Mouse (Mus musculus): ENCODE results near the gene March5. TPM values are rescaled to one million over a fixed set of nuclear protein-coding genes. Genes with fewer than 3 reads are reported as not detected.
A peak's percentile ranks its signal among the peaks of the same experiment; 100 is the strongest.
"Not testable (repeated sequence)": the region's sequence is repeated elsewhere in the genome, so short reads cannot be mapped to it uniquely, and the experiment has no call there.

The March5 gene
- polyA plus RNA-seq, 1 experiment = 43.0 TPM

- DNase-seq = no peak
- WGBS = 60% methylated on average over 8 of the region's 8 CpGs
- TF ChIP-seq CTCF (conservative IDR thresholded peaks at IDR 0.05; ENCODE audit: insufficient read depth, insufficient read length, low read depth, low read length) (no peak), POLR2A (IDR thresholded peaks at IDR 0.05; ENCODE audit: low read depth, low read length) (no peak)
- Histone ChIP-seq H3K36me3 (ENCODE audit: control insufficient read depth, insufficient read depth, low read length) (no peaks in the 10 kb centered on the region; the same call in 1 of the 2 replicates), H3K4me1 (ENCODE audit: control insufficient read depth, insufficient read depth, low read length) (peaks cover 16% of the 10 kb centered on the region), H3K27ac (ENCODE audit: insufficient read depth, low read depth, low read length) (peak overlapping the region; percentile 49), H3K27me3 (replicated peaks; ENCODE audit: control insufficient read depth, insufficient read depth, low read length) (no peaks in the 10 kb centered on the region), H3K4me3 (ENCODE audit: insufficient read depth, low read depth, low read length) (peak overlapping the region; percentile 32; the same call in 1 of the 2 replicates)
Observed at GRCm38 (mm10) chr19:37209467-37210128, 2.3 kb downstream of the March5 start.

DNA sequence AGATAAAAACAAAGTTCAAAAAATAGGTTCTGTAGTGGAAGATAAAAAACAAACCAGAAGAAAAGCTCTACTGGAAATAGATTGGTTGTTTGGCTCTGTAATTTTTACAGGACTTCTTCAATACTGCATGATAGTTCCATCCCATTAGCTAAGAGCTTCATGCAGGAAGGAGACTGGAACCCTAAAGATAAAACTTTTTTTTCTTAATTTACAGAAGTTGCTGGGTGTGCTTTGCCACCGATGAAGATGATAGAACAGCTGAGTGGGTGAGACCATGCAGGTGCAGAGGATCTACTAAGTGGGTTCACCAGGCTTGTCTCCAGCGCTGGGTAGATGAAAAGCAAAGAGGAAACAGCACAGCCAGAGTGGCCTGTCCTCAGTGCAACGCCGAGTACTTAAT is 3.1 kb downstream of the March5 start:
- Histone ChIP-seq H3K27me3 (replicated peaks; ENCODE audit: control insufficient read depth, insufficient read depth, low read length) (no peaks in the 10 kb centered on the region), H3K4me3 (ENCODE audit: insufficient read depth, low read depth, low read length) (no peak overlapping the region), H3K36me3 (ENCODE audit: control insufficient read depth, insufficient read depth, low read length) (no peaks in the 10 kb centered on the region; the same call in 1 of the 2 replicates), H3K27ac (ENCODE audit: insufficient read depth, low read depth, low read length) (no peak overlapping the region), H3K4me1 (ENCODE audit: control insufficient read depth, insufficient read depth, low read length) (peaks cover 16% of the 10 kb centered on the region)
- DNase-seq = no peak
- 95% methylated on average over 4 of the region's 4 CpGs for WGBS
- no peak for TF ChIP-seq POLR2A (IDR thresholded peaks at IDR 0.05; ENCODE audit: low read depth, low read length)
- no peak for TF ChIP-seq CTCF (conservative IDR thresholded peaks at IDR 0.05; ENCODE audit: insufficient read depth, insufficient read length, low read depth, low read length)

- TF ChIP-seq CTCF (conservative IDR thresholded peaks at IDR 0.05; ENCODE audit: insufficient read depth, insufficient read length, low read depth, low read length) (no peak), POLR2A (IDR thresholded peaks at IDR 0.05; ENCODE audit: low read depth, low read length) (no peak)
Observed at GRCm38 (mm10) chr19:37211416-37211815, 4.1 kb downstream of the March5 start.

GRCm38 (mm10) chr19:37214711-37215110 is 7.4 kb downstream of the March5 start:
- H3K36me3 ChIP-seq (ENCODE audit: control insufficient read depth, insufficient read depth, low read length) = peaks cover 3% of the 10 kb centered on the region
- WGBS = 50% methylated on average over 2 of the region's 2 CpGs
- TF ChIP-seq CTCF (conservative IDR thresholded peaks at IDR 0.05; ENCODE audit: insufficient read depth, insufficient read length, low read depth, low read length) (no peak), POLR2A (IDR thresholded peaks at IDR 0.05; ENCODE audit: low read depth, low read length) (no peak)
- no peak overlapping the region for H3K27ac ChIP-seq (ENCODE audit: insufficient read depth, low read depth, low read length)
- no peaks in the 10 kb centered on the region for H3K27me3 ChIP-seq (replicated peaks; ENCODE audit: control insufficient read depth, insufficient read depth, low read length)
- DNase-seq = peak; percentile 50
- peaks cover 3% of the 10 kb centered on the region for H3K4me1 ChIP-seq (ENCODE audit: control insufficient read depth, insufficient read depth, low read length)
- H3K4me3 ChIP-seq (ENCODE audit: insufficient read depth, low read depth, low read length) = no peak overlapping the region

More at GRCm38 (mm10) chr19:37211416-37211815, 4.1 kb downstream of the March5 start:
- peaks cover 13% of the 10 kb centered on the region for H3K4me1 ChIP-seq (ENCODE audit: control insufficient read depth, insufficient read depth, low read length)
- H3K4me3 ChIP-seq (ENCODE audit: insufficient read depth, low read depth, low read length) = no peak overlapping the region
- H3K27ac ChIP-seq (ENCODE audit: insufficient read depth, low read depth, low read length) = no peak overlapping the region
- H3K36me3 ChIP-seq (ENCODE audit: control insufficient read depth, insufficient read depth, low read length) = no peaks in the 10 kb centered on the region; the same call in 1 of the 2 replicates
- no peaks in the 10 kb centered on the region for H3K27me3 ChIP-seq (replicated peaks; ENCODE audit: control insufficient read depth, insufficient read depth, low read length)
- 59% methylated on average over 3 of the region's 3 CpGs for WGBS
- no peak for DNase-seq

- H3K4me1 ChIP-seq (ENCODE audit: control insufficient read depth, insufficient read depth, low read length) = no peaks in the 10 kb centered on the region
- peaks cover 2% of the 10 kb centered on the region; the same call in 1 of the 2 replicates for H3K36me3 ChIP-seq (ENCODE audit: control insufficient read depth, insufficient read depth, low read length)
- no peak overlapping the region for H3K4me3 ChIP-seq (ENCODE audit: insufficient read depth, low read depth, low read length)
- no peaks in the 10 kb centered on the region for H3K27me3 ChIP-seq (replicated peaks; ENCODE audit: control insufficient read depth, insufficient read depth, low read length)
- no peak for DNase-seq
- TF ChIP-seq POLR2A (IDR thresholded peaks at IDR 0.05; ENCODE audit: low read depth, low read length) (no peak), CTCF (conservative IDR thresholded peaks at IDR 0.05; ENCODE audit: insufficient read depth, insufficient read length, low read depth, low read length) (no peak)
- no peak overlapping the region for H3K27ac ChIP-seq (ENCODE audit: insufficient read depth, low read depth, low read length)
- 88% methylated on average over 6 of the region's 6 CpGs for WGBS
Observed at GRCm38 (mm10) chr19:37225197-37225862, 18.0 kb downstream of the March5 start.

- DNase-seq; H3K27ac ChIP-seq (ENCODE audit: insufficient read depth, low read depth, low read length); H3K4me1 ChIP-seq (ENCODE audit: control insufficient read depth, insufficient read depth, low read length); H3K27me3 ChIP-seq (replicated peaks; ENCODE audit: control insufficient read depth, insufficient read depth, low read length); H3K36me3 ChIP-seq (ENCODE audit: control insufficient read depth, insufficient read depth, low read length); H3K4me3 ChIP-seq (ENCODE audit: insufficient read depth, low read depth, low read length): not testable (repeated sequence)
- 81% methylated on average over 9 of the region's 9 CpGs for WGBS
Observed at GRCm38 (mm10) chr19:37232598-37232997, 25.3 kb downstream of the March5 start.

Measured in kidney, adult 2 months (tissue).